Mouse (Mus musculus) limb, embryonic 15.5 days (tissue): ENCODE data around the gene Qprt. TPM values are rescaled to one million over a fixed set of nuclear protein-coding genes. Genes with fewer than 3 reads are reported as not detected.

ENCODE experiments used
- ATAC-seq: fragments of 200-750 bp; cut with Nextera tagmentation; 2 replicates; pipeline ENCODE4 v1.8.0; 2017; ENCODE audit warnings: low read depth, moderate TSS enrichment; ENCODE audit not compliant: insufficient number of reproducible peaks, low FRiP score, low TSS enrichment
- H3K27ac ChIP-seq: fragments of 300-500 bp; sonication (generic); 2 replicates; pipeline ENCODE4 v1.5.1; 2015; ENCODE audit warnings: moderate library complexity, mild to moderate bottlenecking, inconsistent platforms
- H3K27me3 ChIP-seq: fragments of 300-500 bp; sonication (generic); 2 replicates; pipeline ENCODE4 v1.6.1; 2015; ENCODE audit warnings: inconsistent platforms
- H3K36me3 ChIP-seq: fragments of 300-500 bp; sonication (generic); 2 replicates; pipeline ENCODE4 v1.6.1; 2015; ENCODE audit warnings: inconsistent platforms
- H3K4me1 ChIP-seq: fragments of 300-500 bp; sonication (generic); 2 replicates; pipeline ENCODE4 v1.6.1; 2015; ENCODE audit warnings: inconsistent platforms
- H3K4me2 ChIP-seq: fragments of 300-500 bp; sonication (generic); 2 replicates; pipeline ENCODE4 v1.6.1; 2015; ENCODE audit warnings: mild to moderate bottlenecking, inconsistent platforms
- H3K4me3 ChIP-seq: fragments of 300-500 bp; sonication (generic); 2 replicates; pipeline ENCODE4 v1.5.1; 2015; ENCODE audit warnings: mild to moderate bottlenecking, inconsistent platforms
- H3K9ac ChIP-seq: fragments of 300-500 bp; sonication (generic); 2 replicates; pipeline ENCODE4 v1.6.1; 2015; ENCODE audit warnings: inconsistent platforms
- H3K9me3 ChIP-seq: fragments of 300-500 bp; sonication (generic); 2 replicates; pipeline ENCODE4 v1.6.1; 2016; ENCODE audit warnings: inconsistent platforms
- WGBS: fragments of 180-500 bp; shearing (Covaris S2); methylation state at CpG from one replicate; pipeline ENCODE4 v1.1.7; 2015; 5-methylcytosine and 5-hydroxymethylcytosine counted together
- polyA plus RNA-seq: library from polyadenylated mRNA; unstranded; fragments of >200 nt; fragmentation: Nextera tagmentation; extraction: Ambion mirVana; gene quantifications from 2 replicates; pipeline ENCODE4 v1.2.1, GENCODE M21; 2015

The Qprt gene
- polyA plus RNA-seq, 1 experiment from 2014 or later: 4.1 TPM

DNA sequence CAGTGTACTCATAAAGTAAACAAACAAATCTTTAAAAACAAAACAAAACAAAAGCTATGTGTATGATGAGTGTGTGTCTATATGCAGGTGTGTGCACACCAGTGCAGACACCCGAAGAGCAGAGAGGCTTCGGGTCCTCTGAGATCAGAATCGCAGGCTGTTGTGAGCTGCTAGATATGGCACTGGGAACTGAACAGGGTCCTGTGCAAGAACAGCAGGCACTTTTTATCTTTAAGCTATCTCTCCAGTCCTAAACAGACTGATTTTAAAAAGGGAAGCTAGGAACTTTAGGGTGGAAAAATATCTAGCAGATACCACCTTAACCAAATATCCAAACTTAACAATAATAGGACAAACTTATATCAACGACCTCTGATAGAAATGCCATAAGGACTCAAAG lies 20.6 kb upstream of the Qprt start:
- Histone ChIP-seq H3K4me3 (no peak overlapping the region), H3K27me3 (no peaks in the 10 kb centered on the region), H3K4me2 (no peak overlapping the region)

DNA sequence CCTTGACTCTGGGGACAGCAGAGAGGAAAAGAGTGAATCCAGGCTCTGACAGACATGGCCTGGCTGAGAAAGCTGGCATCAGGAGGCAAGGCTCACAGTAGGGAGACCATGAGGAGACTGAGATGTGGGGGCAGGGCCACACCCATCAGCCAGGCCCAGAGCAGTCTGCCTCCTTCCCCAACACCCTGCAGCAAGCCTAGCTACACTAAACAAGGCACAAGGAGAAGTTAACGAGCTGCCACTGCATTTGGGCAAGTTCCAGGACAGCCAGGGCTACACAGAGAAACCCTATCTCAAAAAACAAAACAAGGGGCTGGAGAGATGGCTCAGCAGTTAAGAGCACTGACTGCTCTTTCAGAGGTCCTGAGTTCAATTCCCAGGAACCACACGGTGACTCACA lies 20.2 kb upstream of the Qprt start:
- WGBS: 47% methylated on average over 2 of the region's 2 CpGs
- no peak for ATAC-seq
- Histone ChIP-seq H3K27me3 (no peaks in the 10 kb centered on the region), H3K9me3 (no peaks in the 10 kb centered on the region), H3K9ac (no peak overlapping the region), H3K27ac (no peak overlapping the region), H3K4me2 (no peak overlapping the region), H3K36me3 (no peaks in the 10 kb centered on the region), H3K4me1 (no peaks in the 10 kb centered on the region), H3K4me3 (no peak overlapping the region)

More for the DNA sequence above, 20.6 kb upstream of the Qprt start:
- no peaks in the 10 kb centered on the region for H3K36me3 ChIP-seq
- 83% methylated on average over 4 of the region's 4 CpGs for WGBS
- no peaks in the 10 kb centered on the region for H3K9me3 ChIP-seq
- no peaks in the 10 kb centered on the region for H3K4me1 ChIP-seq
- H3K9ac ChIP-seq: no peak overlapping the region
- ATAC-seq: no peak
- no peak overlapping the region for H3K27ac ChIP-seq

DNA sequence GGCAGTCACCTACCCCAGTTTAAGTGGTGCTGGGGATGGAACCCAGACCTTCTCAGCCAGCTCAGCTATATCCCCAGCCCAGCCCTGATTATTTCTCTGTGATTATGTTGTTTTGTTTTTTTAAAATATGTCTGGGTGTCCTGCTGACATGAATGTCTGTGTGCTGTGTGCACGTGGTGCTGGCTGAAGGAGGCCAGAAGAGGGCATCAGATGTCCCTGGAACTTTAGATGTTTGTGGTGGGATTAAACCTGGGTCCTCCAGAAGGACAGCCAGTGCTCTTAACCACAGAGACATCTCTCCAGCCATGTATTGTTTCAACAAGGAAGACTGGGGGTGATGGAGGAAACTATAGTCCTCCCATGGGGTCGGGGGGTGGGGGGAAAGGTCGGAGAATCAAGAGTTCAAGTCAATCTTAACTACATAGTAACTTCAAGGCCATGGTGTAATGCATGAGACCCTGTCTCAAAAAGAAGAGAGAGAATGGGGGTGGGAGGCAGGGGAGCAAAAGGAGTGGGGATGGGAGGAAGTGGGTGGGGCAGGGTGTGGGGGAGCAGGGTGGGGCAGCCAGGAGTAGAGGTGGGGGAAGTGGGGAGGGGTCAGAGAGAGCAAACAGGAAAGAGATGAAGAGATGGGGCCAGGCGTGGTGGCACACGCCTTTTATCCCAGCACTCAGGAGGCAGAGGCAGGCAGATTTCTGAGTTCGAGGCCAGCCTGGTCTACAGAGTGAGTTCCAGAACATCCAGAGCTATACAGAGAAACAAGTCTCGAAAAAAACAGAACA lies 18.8 kb upstream of the Qprt start:
- Histone ChIP-seq H3K9ac (no peak overlapping the region), H3K4me3 (no peak overlapping the region), H3K36me3 (no peaks in the 10 kb centered on the region), H3K4me1 (no peaks in the 10 kb centered on the region), H3K27ac (no peak overlapping the region), H3K9me3 (no peaks in the 10 kb centered on the region), H3K4me2 (no peak overlapping the region), H3K27me3 (no peaks in the 10 kb centered on the region)
- ATAC-seq: no peak
- 69% methylated on average over 7 of the region's 7 CpGs for WGBS

DNA sequence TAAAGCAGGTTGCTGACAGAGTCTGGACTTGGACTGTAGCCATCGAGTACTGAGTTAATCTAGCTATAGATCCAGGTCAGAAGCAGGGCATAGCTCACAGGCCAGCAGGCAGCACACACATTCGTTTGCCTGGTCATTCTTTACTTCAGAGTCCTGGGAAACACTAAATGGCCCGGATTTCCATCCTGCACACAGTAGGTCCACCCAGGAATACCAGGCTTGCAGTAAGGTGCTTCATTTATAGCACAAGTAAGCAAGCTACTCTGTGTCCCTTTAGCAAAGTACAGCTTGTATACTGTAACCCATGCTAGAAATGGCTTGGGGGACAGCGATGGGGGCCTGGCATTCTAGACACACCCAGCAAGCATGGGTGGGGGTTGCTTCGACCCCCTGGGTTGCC lies 17.5 kb upstream of the Qprt start:
- no peaks in the 10 kb centered on the region for H3K9me3 ChIP-seq
- no peak overlapping the region for H3K9ac ChIP-seq
- no peak for ATAC-seq
- no peaks in the 10 kb centered on the region for H3K4me1 ChIP-seq
- no peak overlapping the region for H3K27ac ChIP-seq
- H3K4me3 ChIP-seq: no peak overlapping the region
- H3K4me2 ChIP-seq: no peak overlapping the region
- no peaks in the 10 kb centered on the region for H3K36me3 ChIP-seq
- WGBS: 56% methylated on average over 5 of the region's 5 CpGs
- no peaks in the 10 kb centered on the region for H3K27me3 ChIP-seq

DNA sequence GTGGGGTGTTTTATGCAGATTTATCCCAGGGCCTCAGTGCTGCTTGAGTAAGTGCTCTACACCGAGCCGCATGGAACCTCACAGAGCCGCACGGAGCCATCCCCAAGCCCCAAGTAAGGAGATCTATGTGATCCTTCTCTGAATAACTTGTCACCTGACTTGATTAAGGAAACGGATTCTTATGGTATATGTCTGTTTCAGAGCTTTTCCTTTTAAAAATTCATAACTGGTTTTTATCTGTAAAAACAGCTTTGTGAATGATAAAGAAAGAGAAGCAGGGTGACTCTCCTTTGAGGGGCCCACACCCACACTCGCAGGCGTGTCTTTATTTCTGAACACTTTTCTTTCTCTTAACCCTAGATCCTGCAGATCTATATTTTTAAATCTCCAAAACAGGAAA lies 17.1 kb upstream of the Qprt start:
- no peak for ATAC-seq
- no peak overlapping the region for H3K4me2 ChIP-seq
- no peaks in the 10 kb centered on the region for H3K27me3 ChIP-seq
- no peaks in the 10 kb centered on the region for H3K9me3 ChIP-seq
- H3K4me1 ChIP-seq: no peaks in the 10 kb centered on the region
- H3K9ac ChIP-seq: no peak overlapping the region
- no peak overlapping the region for H3K4me3 ChIP-seq
- no peaks in the 10 kb centered on the region for H3K36me3 ChIP-seq
- no peak overlapping the region for H3K27ac ChIP-seq
- 88% methylated on average over 7 of the region's 7 CpGs for WGBS

DNA sequence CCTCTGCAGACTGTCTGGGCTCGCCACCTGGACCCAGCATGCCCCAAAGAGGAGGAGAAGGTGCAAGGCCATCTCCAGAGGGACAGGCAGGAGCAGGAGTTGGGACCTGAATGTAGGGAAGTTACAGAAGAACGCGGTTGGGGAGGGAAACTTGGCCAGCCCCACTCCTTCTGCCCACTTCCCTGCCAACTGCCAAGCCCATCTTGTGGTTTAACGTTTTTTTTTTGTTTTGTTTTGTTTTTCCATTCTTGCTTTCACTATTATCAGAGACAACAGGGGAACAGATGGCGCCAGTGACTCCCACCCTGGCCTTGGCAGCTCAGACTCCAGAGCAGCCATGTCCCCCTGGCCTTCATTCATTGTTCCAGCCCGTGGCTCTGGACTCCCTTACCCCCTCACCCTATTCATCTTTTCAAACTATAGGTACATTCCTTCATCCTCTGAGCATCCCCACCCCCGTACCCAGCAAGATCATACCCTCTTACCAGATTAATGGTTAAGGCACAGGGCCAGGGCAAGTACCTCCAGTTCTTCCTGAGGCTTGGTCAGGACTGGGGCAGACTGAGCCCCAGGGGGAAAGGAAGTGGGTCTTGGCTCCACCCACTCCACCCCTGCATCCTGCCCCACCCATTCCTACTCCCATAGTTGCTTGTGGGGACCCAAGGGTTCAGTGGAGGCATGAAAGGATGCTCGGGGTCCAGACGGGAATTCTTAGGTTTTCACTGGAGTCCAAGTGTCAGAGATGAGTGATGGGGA lies 15.4 kb upstream of the Qprt start, which contains the start of gene Spn:
TSS of gene Spn (minus strand) at position 562 of the 756 bp plus-strand sequence.
- Histone ChIP-seq H3K27me3 (no peaks in the 10 kb centered on the region), H3K27ac (no peak within 1 kb of the TSS), H3K9ac (no peak within 1 kb of the TSS), H3K36me3 (no peaks in the 10 kb centered on the region), H3K4me3 (no peak within 1 kb of the TSS), H3K4me2 (no peak within 1 kb of the TSS), H3K4me1 (no peaks in the 10 kb centered on the region), H3K9me3 (no peaks in the 10 kb centered on the region)
- no peak for ATAC-seq
- 71% methylated on average over 9 of the region's 9 CpGs for WGBS

DNA sequence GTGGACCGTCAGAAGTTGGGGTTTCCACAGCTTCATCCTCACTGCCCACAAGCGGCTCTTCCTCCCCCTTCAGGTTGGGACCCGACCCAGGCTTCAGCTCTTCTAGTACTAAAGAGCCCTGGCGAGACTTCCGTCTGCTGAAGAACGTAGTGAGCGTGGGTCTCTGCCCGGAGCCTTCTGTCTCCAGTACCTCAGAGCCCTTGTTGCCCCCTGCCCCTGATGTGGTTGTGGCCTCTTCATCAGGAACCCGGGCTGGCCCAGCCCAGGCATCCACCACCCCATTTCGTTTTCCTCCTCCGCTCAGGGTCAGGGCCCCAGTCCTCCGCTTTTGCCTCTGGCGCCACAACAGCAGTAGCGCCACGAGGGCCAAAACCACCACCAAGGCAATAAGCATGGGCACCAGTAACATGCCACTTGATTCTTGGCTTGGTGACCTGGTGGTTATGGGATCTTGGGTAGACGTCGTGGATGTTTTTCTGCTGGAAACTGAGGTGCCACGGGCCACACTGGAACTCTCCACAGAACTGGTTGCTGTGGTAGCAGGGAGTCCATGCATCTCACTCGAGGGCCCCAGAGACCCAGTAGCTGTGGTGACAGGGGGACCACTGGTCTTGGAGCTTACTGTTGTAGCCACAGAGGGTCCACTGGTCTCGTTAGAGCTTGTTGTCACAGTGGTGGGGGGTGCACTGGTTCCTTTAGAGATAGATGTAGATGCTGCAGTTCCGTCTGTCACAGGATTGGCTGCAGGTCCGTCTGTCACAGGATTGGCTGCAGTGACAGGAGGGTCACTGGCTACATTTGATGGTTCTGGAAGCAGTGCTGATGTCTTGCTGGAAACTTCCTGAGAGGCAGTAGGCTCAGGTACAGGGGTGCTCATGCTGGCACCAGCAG lies 14.4 kb upstream of the Qprt start:
- WGBS: 82% methylated on average over 22 of the region's 22 CpGs
- Histone ChIP-seq H3K27ac (no peak overlapping the region), H3K27me3 (no peaks in the 10 kb centered on the region), H3K36me3 (no peaks in the 10 kb centered on the region), H3K9me3 (no peaks in the 10 kb centered on the region), H3K4me3 (no peak overlapping the region), H3K4me1 (no peaks in the 10 kb centered on the region), H3K4me2 (no peak overlapping the region), H3K9ac (no peak overlapping the region)
- ATAC-seq: no peak

DNA sequence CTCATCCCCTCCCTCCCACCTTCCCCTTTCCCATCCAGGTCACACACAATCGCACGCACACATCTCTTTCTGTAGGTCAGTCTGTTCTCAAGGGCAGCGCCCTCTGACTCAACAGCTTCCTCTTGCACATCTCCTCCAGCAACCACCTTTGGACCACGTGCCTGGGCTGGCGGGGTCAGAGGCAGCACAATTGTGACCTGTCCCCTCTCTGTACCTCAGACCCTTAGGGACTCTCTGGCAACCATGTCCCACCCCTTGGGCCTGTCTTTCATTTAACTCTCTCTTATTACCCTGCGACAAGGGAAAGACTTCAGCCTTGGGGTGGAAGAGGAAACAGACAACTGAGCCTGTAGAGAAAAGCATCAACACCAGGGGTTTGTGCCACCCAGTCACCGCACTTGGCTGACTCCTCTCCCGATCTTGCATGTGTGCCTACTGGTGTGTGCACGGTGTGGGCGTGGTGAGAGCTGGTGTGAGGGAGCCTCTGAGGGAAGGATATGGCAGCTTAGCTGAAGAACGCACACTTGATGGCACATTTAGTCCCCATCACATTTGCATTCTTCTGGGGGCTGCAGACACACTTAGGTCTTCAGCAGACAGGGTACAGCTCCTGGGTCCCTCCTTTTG lies 12.9 kb upstream of the Qprt start:
- no peak overlapping the region for H3K9ac ChIP-seq
- H3K27me3 ChIP-seq: no peaks in the 10 kb centered on the region
- no peaks in the 10 kb centered on the region for H3K36me3 ChIP-seq
- no peaks in the 10 kb centered on the region for H3K4me1 ChIP-seq
- no peak for ATAC-seq
- no peak overlapping the region for H3K4me2 ChIP-seq
- 78% methylated on average over 11 of the region's 11 CpGs for WGBS
- H3K4me3 ChIP-seq: no peak overlapping the region
- H3K27ac ChIP-seq: no peak overlapping the region
- H3K9me3 ChIP-seq: no peaks in the 10 kb centered on the region

DNA sequence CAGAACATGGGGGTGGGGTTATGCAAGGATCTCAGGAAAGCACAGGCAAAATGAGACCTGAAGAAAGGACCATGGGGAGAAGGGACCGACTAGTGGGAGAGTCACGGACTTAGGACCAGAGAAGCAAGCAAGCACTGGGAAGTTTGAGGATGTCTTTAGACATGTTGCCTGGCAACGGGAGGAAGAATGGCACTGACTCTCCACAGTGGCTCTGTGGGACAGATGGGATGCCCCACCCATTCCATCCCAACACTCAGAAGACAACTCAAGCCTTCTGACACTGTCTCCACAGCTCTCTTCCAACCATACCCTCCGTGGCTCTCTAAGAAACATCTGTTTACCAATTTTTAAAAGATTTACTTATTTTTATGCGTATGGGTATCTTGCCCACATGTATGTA lies 11.1 kb upstream of the Qprt start:
- no peaks in the 10 kb centered on the region for H3K9me3 ChIP-seq
- H3K27me3 ChIP-seq: no peaks in the 10 kb centered on the region
- 71% methylated on average over 5 of the region's 5 CpGs for WGBS
- H3K4me1 ChIP-seq: no peaks in the 10 kb centered on the region
- H3K9ac ChIP-seq: no peak overlapping the region
- H3K36me3 ChIP-seq: no peaks in the 10 kb centered on the region
- H3K4me2 ChIP-seq: no peak overlapping the region
- H3K27ac ChIP-seq: no peak overlapping the region
- no peak for ATAC-seq
- H3K4me3 ChIP-seq: no peak overlapping the region

DNA sequence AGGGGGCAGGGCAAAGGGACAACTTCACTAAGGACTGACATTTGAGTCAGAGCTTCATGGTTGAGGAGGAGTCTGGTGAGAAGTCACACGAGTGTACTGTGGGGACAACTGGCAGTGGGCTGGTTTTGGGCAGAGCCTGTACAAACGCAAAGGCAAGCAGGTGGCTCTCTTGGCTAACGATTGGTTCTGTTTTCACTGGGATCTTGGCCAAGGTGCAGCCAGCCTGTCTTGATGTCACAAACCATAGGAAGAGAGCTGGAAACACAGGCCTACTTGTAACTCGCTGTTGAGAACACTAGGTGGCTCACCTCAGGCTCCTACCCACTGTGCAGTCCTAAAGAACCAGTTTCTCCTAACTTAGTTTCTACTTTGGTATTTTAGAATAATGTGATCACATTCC lies 7.6 kb upstream of the Qprt start:
- no peaks in the 10 kb centered on the region for H3K4me1 ChIP-seq
- no peak for ATAC-seq
- no peaks in the 10 kb centered on the region for H3K27me3 ChIP-seq
- no peaks in the 10 kb centered on the region for H3K9me3 ChIP-seq
- no peak overlapping the region for H3K4me2 ChIP-seq
- no peak overlapping the region for H3K4me3 ChIP-seq
- no peak overlapping the region for H3K9ac ChIP-seq
- no peaks in the 10 kb centered on the region for H3K36me3 ChIP-seq
- WGBS: 13% methylated on average over 4 of the region's 4 CpGs
- H3K27ac ChIP-seq: no peak overlapping the region

DNA sequence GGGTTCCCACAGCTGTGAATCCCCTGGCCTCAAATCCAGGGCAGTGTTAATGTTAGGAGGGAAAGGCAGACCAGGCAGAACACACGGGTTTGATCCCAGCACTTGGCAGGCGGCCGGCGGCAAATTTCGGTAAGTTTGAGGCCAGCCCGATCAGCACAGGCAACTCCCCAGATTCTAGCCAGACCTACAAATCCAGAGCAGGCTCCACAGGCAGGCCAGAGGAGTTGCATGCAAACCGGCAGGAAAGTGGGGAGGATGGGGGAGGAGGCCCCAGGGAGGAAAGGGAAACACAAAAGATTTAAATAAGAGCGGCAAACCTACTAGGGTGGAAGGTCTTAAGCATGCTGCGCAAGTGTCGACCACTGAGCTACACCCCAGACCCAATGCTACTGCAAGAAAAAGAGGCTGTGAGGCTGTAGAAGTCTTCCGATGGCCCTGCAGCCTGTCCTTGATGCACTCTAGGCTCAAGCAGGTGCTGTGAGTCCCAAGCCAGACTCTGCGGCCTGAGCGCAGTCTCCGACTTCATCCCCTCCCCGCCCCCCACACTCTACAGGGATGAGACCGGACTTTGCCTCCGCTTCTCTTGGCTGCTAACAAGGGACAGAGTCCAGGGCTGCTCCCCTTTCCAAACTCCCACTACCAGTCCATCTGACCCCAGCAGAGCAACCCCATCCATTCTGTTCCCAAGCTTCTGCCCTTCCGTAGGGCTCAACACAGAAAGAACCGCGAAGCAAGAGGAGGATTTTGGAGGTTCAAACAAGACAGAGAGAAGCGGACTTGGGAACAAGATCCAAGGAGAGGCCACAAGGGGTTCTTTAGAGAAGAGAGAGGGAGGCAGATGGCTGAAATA lies 740 bp downstream of the Qprt start:
- Histone ChIP-seq H3K36me3 (no peaks in the 10 kb centered on the region), H3K4me3 (peak overlapping the region; percentile 15), H3K4me1 (peaks cover 25% of the 10 kb centered on the region), H3K4me2 (0 out of 2 replicates have a peak overlapping the region, but pooled peaks have one; percentile 17), H3K27ac (no peak overlapping the region), H3K9me3 (no peaks in the 10 kb centered on the region), H3K27me3 (peaks cover 35% of the 10 kb centered on the region), H3K9ac (no peak overlapping the region)
- ATAC-seq: no peak
- 17% methylated on average over 21 of the region's 21 CpGs for WGBS
